Mouse (Mus musculus) liver, adult 2 months (tissue): ENCODE data around the gene Tcp10c.
"Not testable (repeated sequence)": the region's sequence is repeated elsewhere in the genome, so short reads cannot be mapped to it uniquely, and the experiment has no call there.

ENCODE experiments used
- CTCF ChIP-seq: fragments of 200-500 bp; IDR thresholded peaks from 2 replicates; pipeline ENCODE4 v1.5.1; 2011; ENCODE audit warnings: low read depth, low read length, control low read depth
- POLR2A ChIP-seq: fragments of 200-500 bp; IDR thresholded peaks from 2 replicates; pipeline ENCODE4 v1.6.1; 2011; ENCODE audit warnings: low read length, control low read depth; ENCODE audit not compliant: insufficient read depth; ENCODE audit errors: extremely low read depth

- TF ChIP-seq CTCF, POLR2A: not testable (repeated sequence)
Observed at GRCm38 (mm10) chr17:13309182-13309631, 45.2 kb upstream of the Tcp10c start.
